Mouse (Mus musculus): ENCODE data around the gene Ptgir. TPM values are rescaled to one million over a fixed set of nuclear protein-coding genes. Genes with fewer than 3 reads are reported as not detected.

Gene Ptgir
- total RNA-seq, 2 experiments from 2014 or later, result 0.67 to 0.79 TPM

DNA sequence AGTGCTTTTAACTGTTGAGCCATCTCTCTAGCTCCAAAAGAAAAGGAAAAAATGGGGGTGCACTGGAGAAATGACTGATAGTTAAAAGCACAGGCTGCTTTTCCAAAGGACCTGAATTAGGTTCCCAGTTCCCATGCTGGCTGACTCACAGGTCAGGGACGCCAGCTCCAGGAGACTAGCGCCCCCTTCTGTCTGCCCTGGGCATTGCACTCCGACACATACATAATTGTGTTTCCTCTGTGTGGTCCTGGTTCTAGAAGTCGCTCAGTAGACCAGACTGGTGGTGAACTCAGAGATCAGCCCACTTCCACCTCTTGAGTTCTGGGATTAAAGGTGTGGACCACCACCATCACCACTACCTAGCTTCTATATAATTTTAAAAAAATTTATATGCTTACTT lies 31.0 kb downstream of the Ptgir start:
- H3K27ac ChIP-seq, result no peak overlapping the region
- intact Hi-C loops (cut with DNase I), result no loop called here
- no peak overlapping the region for H3K4me3 ChIP-seq
- DNase-seq, result no peak
- TF ChIP-seq CTCF (IDR thresholded peaks at IDR 0.05), result peak; percentile 52

GRCm38 (mm10) chr7:16938117-16938791 lies 32.0 kb downstream of the Ptgir start:
- Histone ChIP-seq H3K4me3 (no peak overlapping the region), H3K27ac (no peak overlapping the region)
- no peak for TF ChIP-seq CTCF (IDR thresholded peaks at IDR 0.05)
- no peak for DNase-seq
- intact Hi-C loops (cut with DNase I), result no loop called here

DNA sequence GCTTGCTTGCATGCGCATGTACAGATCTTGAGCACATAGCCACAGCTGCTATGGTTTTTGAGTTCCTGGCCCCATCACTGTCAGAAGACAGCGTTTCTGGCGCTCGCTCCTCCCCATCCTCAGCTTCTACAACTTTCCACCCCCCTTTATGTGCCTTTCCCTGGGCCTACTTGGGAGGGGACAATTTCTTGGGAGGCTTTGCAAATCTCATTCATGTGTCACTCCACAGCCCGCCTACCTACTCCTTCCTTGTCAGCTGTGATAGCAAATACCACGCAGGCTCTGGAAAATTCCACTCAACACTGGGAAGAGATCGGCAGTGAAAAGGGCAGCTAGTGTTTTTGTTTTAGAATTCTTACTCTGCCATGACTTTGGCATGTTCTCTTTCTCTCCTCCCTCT lies 34.0 kb downstream of the Ptgir start:
- no peak for DNase-seq
- intact Hi-C loops (cut with DNase I), result no loop called here
- no peak for TF ChIP-seq CTCF (IDR thresholded peaks at IDR 0.05)
- no peak overlapping the region for H3K4me3 ChIP-seq
- H3K27ac ChIP-seq, result peak overlapping the region; percentile 24; the same call in 1 of the 2 replicates

- no peak overlapping the region for H3K4me3 ChIP-seq
- H3K27ac ChIP-seq, result no peak overlapping the region
- no peak for DNase-seq
- intact Hi-C loops (cut with DNase I), result no loop called here
- no peak for TF ChIP-seq CTCF (IDR thresholded peaks at IDR 0.05)
These were observed 36.6 kb downstream of the Ptgir start for GRCm38 (mm10) chr7:16942861-16943260.

DNA sequence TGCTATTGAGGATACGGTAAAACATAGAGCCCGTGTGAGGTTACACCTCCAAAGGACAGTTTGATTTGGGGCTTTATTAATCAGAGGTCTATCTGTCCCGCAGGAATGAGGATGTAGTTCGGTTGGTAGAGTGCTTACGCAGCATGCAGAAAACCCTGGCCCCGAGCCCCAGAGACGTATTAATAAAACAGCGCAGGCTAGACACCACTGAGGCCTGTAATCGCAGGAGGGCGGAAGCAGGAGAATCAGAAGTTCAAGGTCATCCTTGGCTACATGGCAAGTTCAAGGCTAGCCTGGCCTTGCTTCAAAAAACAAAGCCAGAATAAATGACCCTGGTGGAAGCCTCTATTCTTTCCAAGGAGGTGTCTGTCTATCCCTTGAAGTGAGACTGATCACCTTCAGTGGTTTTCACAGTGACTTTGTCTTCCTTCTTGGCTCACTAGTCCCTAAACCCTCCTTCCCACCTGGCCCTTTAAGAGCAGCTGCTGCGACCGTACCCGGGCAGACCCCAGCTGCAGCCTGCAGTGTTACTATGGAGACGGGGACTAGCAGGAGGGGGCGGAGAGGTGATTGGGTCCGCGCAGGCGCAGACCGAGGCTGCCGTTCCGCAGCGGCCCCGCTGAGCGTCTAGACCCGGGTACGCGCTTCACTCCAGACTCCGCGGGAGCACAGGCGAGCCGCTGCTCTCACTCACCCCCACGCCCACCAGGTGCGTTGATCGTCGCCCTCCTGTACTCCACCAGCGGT lies 37.9 kb downstream of the Ptgir start, which contains the start of gene Pnmal2:
Gene Pnmal2, plus strand, starts transcription at position 622 of the 747 bp plus-strand sequence.
- intact Hi-C loops (cut with DNase I), result no loop called here
- H3K27ac ChIP-seq, result peak within 1 kb of the TSS; percentile 41
- H3K4me3 ChIP-seq, result peak within 1 kb of the TSS; percentile 75
- DNase-seq, result peak; percentile 87
- TF ChIP-seq CTCF (IDR thresholded peaks at IDR 0.05), result no peak

- no peak for TF ChIP-seq CTCF (IDR thresholded peaks at IDR 0.05)
- intact Hi-C loops (cut with DNase I), result no loop called here
- peak overlapping the region; percentile 41 for H3K27ac ChIP-seq
- DNase-seq, result no peak
- H3K4me3 ChIP-seq, result peak overlapping the region; percentile 75
These were observed 38.6 kb downstream of the Ptgir start for GRCm38 (mm10) chr7:16944808-16945315.

DNA sequence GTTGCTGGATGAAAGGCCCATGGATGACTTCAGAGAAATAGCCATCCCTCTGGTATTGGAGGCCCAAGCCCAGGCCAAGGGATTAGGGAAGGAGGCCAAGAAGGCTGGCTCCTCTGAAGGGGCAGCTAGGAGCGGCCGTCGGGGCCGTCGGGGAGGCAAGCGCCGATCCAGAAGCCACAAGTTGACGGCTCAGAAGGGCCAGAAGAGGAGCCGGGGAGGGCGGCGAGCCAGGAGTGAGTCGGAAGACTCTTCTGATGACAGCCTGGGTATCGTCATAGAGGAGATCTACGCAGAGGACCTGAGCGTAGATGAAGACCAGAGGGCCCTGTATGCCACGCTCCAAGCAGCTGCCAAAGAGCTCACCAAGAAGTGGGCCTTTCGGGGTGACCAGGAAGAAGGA lies 39.1 kb downstream of the Ptgir start:
- intact Hi-C loops (cut with DNase I), result no loop called here
- TF ChIP-seq CTCF (IDR thresholded peaks at IDR 0.05), result no peak
- no peak for DNase-seq
- Histone ChIP-seq H3K4me3 (peak overlapping the region; percentile 75; the same call in 1 of the 2 replicates), H3K27ac (no peak overlapping the region)

DNA sequence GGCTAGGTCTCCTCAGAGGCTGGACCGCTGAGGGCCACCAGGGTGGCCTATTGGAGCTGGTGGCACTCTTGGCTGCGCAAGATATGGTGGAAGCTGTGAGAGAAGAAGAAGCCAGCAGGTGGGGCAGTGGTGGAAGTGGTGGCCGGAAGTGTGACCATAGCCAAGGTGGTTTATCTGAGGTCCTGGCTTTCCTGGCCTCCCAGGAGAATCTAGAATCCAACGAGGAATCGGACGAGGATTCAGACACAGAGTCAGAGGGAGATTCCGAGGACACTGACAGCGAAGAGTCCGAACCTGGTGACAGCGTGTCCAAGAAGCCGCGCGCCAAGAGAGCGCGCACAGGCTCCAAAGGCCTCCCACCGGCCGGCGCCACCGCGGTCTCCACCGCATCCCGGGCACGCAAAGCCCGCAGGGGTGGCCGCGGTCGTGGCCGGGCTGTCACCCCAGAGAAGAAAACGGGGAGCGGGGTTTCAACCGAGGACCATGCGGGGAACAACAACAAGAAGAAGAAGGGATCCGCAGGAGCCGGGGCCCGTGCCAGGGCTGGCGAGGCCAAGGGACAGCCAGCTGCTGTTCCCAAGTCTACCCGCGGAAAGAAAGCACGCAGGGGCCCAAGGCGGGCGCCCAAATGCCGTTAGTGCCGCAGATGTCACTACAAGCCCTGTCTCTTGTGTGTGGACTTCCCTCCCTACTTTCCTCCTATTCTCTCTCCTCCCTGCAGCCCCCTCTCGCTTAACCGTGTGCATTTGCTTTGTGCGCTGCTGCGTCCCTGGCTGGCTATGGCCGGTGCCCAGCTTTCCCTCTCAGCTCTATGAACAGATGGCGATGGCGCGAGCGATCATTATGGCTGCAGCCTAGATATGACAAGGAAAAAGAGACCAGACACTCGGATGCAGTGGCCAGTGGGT lies 40.4 kb downstream of the Ptgir start:
- peak overlapping the region; percentile 68 for H3K4me3 ChIP-seq
- peak; percentile 51 for DNase-seq
- intact Hi-C loops (cut with DNase I), result no loop called here
- TF ChIP-seq CTCF (IDR thresholded peaks at IDR 0.05), result peak; percentile 27; the same call in 1 of the 2 replicates
- peak overlapping the region; percentile 63 for H3K27ac ChIP-seq

- TF ChIP-seq CTCF (IDR thresholded peaks at IDR 0.05), result no peak
- intact Hi-C loops (cut with DNase I), result no loop called here
- Histone ChIP-seq H3K27ac (peak overlapping the region; percentile 63), H3K4me3 (peak overlapping the region; percentile 68)
- no peak for DNase-seq
These were observed 41.1 kb downstream of the Ptgir start for GRCm38 (mm10) chr7:16947349-16947895.

GRCm38 (mm10) chr7:16947959-16948361 lies 41.7 kb downstream of the Ptgir start:
- peak; percentile 60 for DNase-seq
- Histone ChIP-seq H3K4me3 (peak overlapping the region; percentile 68; the same call in 1 of the 2 replicates), H3K27ac (0 out of 2 replicates have a peak overlapping the region, but pooled peaks have one; percentile 4)
- no peak for TF ChIP-seq CTCF (IDR thresholded peaks at IDR 0.05)
- intact Hi-C loops (cut with DNase I), result no loop called here

- Histone ChIP-seq H3K4me3 (no peak overlapping the region), H3K27ac (no peak overlapping the region)
- no peak for DNase-seq
- no peak for TF ChIP-seq CTCF (IDR thresholded peaks at IDR 0.05)
- intact Hi-C loops (cut with DNase I), result no loop called here
These were observed 42.7 kb downstream of the Ptgir start for GRCm38 (mm10) chr7:16948923-16949458.
